Mouse (Mus musculus) embryonic facial prominence, embryonic 10.5 days (tissue): ENCODE measurements around the gene Trak1. TPM values are rescaled to one million over a fixed set of nuclear protein-coding genes. Genes with fewer than 3 reads are reported as not detected.

Experiments used
- DNase-seq: peaks from one replicate; pipeline ENCODE4 v3.0.0-alpha.2; 2017; ENCODE audit warnings: low spot score
- H3K27ac ChIP-seq: fragments of 300-500 bp; sonication (generic); replicated peaks from 2 replicates; pipeline ENCODE4 v1.5.1; 2016; ENCODE audit warnings: mild to moderate bottlenecking
- H3K27me3 ChIP-seq: fragments of 300-500 bp; sonication (generic); replicated peaks from 2 replicates; pipeline ENCODE4 v1.6.1; 2016; ENCODE audit warnings: low read depth, mild to moderate bottlenecking; ENCODE audit not compliant: poor library complexity, severe bottlenecking
- H3K36me3 ChIP-seq: fragments of 300-500 bp; sonication (generic); replicated peaks from 2 replicates; pipeline ENCODE4 v1.6.1; 2016; ENCODE audit warnings: mild to moderate bottlenecking, moderate library complexity
- H3K4me1 ChIP-seq: fragments of 300-500 bp; sonication (generic); 2 replicates; pipeline ENCODE4 v1.6.1; 2016
- H3K4me3 ChIP-seq: fragments of 300-500 bp; sonication (generic); 2 replicates; pipeline ENCODE4 v1.5.1; 2016; ENCODE audit warnings: mild to moderate bottlenecking, moderate library complexity
- H3K9me3 ChIP-seq: fragments of 300-500 bp; sonication (generic); 2 replicates; pipeline ENCODE4 v1.6.1; 2016; ENCODE audit warnings: mild to moderate bottlenecking
- WGBS: fragments of 180-500 bp; shearing (Covaris S2); methylation state at CpG from one replicate; pipeline ENCODE4 v1.1.7; 2016; 5-methylcytosine and 5-hydroxymethylcytosine counted together
- polyA plus RNA-seq: library from polyadenylated mRNA; unstranded; fragments of >200 nt; fragmentation: Nextera tagmentation; extraction: Ambion mirVana; gene quantifications from 2 replicates; pipeline ENCODE4 v1.2.1, GENCODE M21; 2016

The Trak1 gene
- polyA plus RNA-seq, 1 experiment from 2014 or later, result 14.1 TPM

DNA sequence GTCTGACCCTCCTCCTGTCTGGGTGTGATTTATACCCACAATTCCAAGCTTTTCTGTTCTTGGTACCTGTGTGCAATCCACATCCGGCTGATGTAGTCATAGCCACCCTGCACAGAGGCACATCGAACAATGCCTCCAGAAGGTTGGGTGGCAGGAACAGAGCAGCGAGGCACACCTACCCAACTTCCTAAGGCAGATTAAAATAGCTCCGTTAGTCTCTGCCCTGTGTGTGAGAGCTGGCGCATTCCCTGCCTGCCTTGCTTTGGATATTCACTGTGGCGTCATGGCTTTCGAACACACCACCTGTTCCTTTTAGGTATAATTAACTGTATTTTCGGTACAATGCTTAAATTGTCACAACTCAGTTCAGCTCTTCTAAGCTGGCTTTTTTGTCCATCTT lies 103.3 kb downstream of the Trak1 start:
- peaks cover 28% of the 10 kb centered on the region for H3K4me1 ChIP-seq
- no peaks in the 10 kb centered on the region for H3K27me3 ChIP-seq
- WGBS, result 87% methylated on average over 8 of the region's 8 CpGs
- H3K4me3 ChIP-seq, result no peak overlapping the region
- no peak overlapping the region for H3K27ac ChIP-seq
- 0 out of 2 replicates have a peak, but pooled peaks cover 5% of the 10 kb centered on the region for H3K36me3 ChIP-seq
- no peaks in the 10 kb centered on the region for H3K9me3 ChIP-seq
- DNase-seq, result no peak

GRCm38 (mm10) chr9:121403157-121403671 lies 105.9 kb downstream of the Trak1 start:
- DNase-seq, result peak; percentile 89
- Histone ChIP-seq H3K36me3 (no peaks in the 10 kb centered on the region), H3K27ac (peak overlapping the region; percentile 55), H3K4me1 (peaks cover 18% of the 10 kb centered on the region), H3K9me3 (no peaks in the 10 kb centered on the region), H3K27me3 (no peaks in the 10 kb centered on the region), H3K4me3 (peak overlapping the region; percentile 47)
- WGBS, result 24% methylated on average over 16 of the region's 16 CpGs

- Histone ChIP-seq H3K4me3 (peak overlapping the region; percentile 47), H3K27ac (peak overlapping the region; percentile 55), H3K27me3 (no peaks in the 10 kb centered on the region), H3K9me3 (no peaks in the 10 kb centered on the region), H3K4me1 (peaks cover 17% of the 10 kb centered on the region), H3K36me3 (no peaks in the 10 kb centered on the region)
- no peak for DNase-seq
- 74% methylated on average over 11 of the region's 11 CpGs for WGBS
Measured at GRCm38 (mm10) chr9:121403699-121404098, 106.4 kb downstream of the Trak1 start.

DNA sequence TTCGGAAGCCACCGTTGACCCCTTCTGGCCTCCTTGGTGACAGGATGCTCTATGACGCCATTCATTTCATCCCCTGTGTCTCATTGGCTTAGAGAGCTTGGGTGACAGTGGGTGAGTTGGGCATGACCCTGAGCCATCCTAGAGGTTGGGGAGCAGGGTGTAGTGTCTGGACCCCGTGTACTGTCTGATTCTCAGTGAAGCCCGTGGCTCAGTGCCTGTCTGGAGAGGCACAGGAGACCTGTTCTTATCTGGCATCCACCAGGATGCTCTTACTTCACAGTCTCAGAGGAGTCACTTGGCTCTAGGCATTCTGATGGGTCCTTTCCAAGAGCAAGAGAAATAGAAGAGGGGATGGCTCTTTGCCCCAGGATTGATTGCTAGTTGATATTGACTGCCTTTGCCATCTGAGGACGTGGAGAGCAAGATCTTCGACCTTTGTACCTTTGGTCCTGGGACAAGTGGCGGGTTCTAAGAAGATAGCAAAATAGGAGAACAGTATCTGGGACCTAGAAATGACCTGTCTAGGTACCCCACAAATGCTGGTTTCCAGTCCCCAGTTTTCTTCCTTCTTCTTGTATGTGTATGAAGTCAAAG lies 107.9 kb downstream of the Trak1 start:
- Histone ChIP-seq H3K27me3 (no peaks in the 10 kb centered on the region), H3K9me3 (no peaks in the 10 kb centered on the region), H3K36me3 (no peaks in the 10 kb centered on the region), H3K27ac (no peak overlapping the region), H3K4me1 (peaks cover 17% of the 10 kb centered on the region), H3K4me3 (no peak overlapping the region)
- 94% methylated on average over 8 of the region's 8 CpGs for WGBS
- no peak for DNase-seq

GRCm38 (mm10) chr9:121405792-121406191 lies 108.5 kb downstream of the Trak1 start:
- no peak for DNase-seq
- no peaks in the 10 kb centered on the region for H3K9me3 ChIP-seq
- 92% methylated on average over 4 of the region's 4 CpGs for WGBS
- H3K36me3 ChIP-seq, result no peaks in the 10 kb centered on the region
- no peak overlapping the region for H3K27ac ChIP-seq
- no peaks in the 10 kb centered on the region for H3K27me3 ChIP-seq
- H3K4me1 ChIP-seq, result peaks cover 17% of the 10 kb centered on the region
- no peak overlapping the region for H3K4me3 ChIP-seq

GRCm38 (mm10) chr9:121414237-121414636 lies 116.9 kb downstream of the Trak1 start:
- WGBS, result 93% methylated on average over 12 of the region's 12 CpGs
- Histone ChIP-seq H3K4me1 (no peaks in the 10 kb centered on the region), H3K27me3 (no peaks in the 10 kb centered on the region), H3K36me3 (peaks cover 4% of the 10 kb centered on the region; the same call in 1 of the 2 replicates), H3K9me3 (no peaks in the 10 kb centered on the region), H3K4me3 (no peak overlapping the region), H3K27ac (no peak overlapping the region)
- DNase-seq, result no peak

- 82% methylated on average over 19 of the region's 19 CpGs for WGBS
- Histone ChIP-seq H3K27ac (no peak overlapping the region), H3K36me3 (peaks cover 4% of the 10 kb centered on the region; the same call in 1 of the 2 replicates), H3K27me3 (no peaks in the 10 kb centered on the region), H3K4me1 (no peaks in the 10 kb centered on the region), H3K9me3 (no peaks in the 10 kb centered on the region), H3K4me3 (no peak overlapping the region)
- no peak for DNase-seq
Measured at GRCm38 (mm10) chr9:121415626-121416241, 118.4 kb downstream of the Trak1 start.

DNA sequence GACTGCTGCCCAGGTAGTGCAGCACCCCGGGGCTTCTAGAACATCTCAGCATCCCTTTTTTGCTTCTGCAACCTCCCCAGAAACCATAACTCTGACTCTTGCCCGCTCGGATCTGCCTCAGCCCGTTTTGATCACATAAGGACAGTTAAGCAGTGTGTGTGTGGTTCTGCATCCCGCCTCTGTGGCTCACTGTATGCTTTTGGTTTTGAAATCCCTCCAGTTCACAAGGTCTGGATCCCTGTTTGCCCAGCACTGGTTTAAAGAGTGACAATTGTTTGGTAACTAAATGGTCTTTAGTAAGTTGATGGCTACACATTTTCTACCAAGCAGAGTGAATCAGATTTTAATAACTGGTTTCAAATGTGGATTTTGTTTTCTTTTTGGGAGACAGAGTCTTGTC lies 119.2 kb downstream of the Trak1 start:
- no peak overlapping the region for H3K4me3 ChIP-seq
- WGBS, result 89% methylated on average over 5 of the region's 5 CpGs
- no peaks in the 10 kb centered on the region for H3K27me3 ChIP-seq
- peaks cover 4% of the 10 kb centered on the region; the same call in 1 of the 2 replicates for H3K36me3 ChIP-seq
- no peak for DNase-seq
- no peak overlapping the region for H3K27ac ChIP-seq
- H3K4me1 ChIP-seq, result no peaks in the 10 kb centered on the region
- no peaks in the 10 kb centered on the region for H3K9me3 ChIP-seq

GRCm38 (mm10) chr9:121416872-121417637 lies 119.8 kb downstream of the Trak1 start:
- no peaks in the 10 kb centered on the region for H3K27me3 ChIP-seq
- H3K4me3 ChIP-seq, result no peak overlapping the region
- no peak for DNase-seq
- no peak overlapping the region for H3K27ac ChIP-seq
- H3K36me3 ChIP-seq, result peaks cover 4% of the 10 kb centered on the region; the same call in 1 of the 2 replicates
- no peaks in the 10 kb centered on the region for H3K4me1 ChIP-seq
- H3K9me3 ChIP-seq, result no peaks in the 10 kb centered on the region
- WGBS, result 82% methylated on average over 7 of the region's 7 CpGs

- Histone ChIP-seq H3K4me3 (no peak overlapping the region), H3K9me3 (no peaks in the 10 kb centered on the region), H3K4me1 (no peaks in the 10 kb centered on the region), H3K36me3 (no peaks in the 10 kb centered on the region), H3K27ac (no peak overlapping the region), H3K27me3 (no peaks in the 10 kb centered on the region)
- 78% methylated on average over 3 of the region's 3 CpGs for WGBS
- no peak for DNase-seq
Measured at GRCm38 (mm10) chr9:121419011-121419410, 121.7 kb downstream of the Trak1 start.

DNA sequence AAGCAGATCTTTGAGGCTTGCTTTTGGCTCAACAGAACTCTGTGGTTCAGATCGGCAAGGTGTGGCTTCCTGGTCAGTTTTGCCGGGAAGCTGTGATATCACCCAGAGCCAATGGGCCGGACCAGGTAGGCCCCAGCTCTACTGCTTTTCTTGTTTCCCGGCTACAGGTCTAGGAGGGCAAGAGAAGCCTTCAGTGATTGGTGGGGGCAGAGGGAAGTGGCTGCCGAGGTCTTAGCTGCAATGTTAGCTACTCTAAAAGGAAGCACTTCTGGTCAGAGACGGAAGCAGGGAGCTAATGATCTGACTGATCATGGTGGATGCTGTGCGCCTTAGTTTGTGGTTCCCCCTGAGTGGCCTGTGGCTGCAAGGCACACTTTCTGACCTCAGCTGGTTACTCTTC lies 122.3 kb downstream of the Trak1 start:
- 79% methylated on average over 7 of the region's 7 CpGs for WGBS
- H3K9me3 ChIP-seq, result no peaks in the 10 kb centered on the region

GRCm38 (mm10) chr9:121420817-121421216 lies 123.5 kb downstream of the Trak1 start:
- H3K36me3 ChIP-seq, result no peaks in the 10 kb centered on the region
- DNase-seq, result no peak
- no peaks in the 10 kb centered on the region for H3K27me3 ChIP-seq
- no peaks in the 10 kb centered on the region for H3K9me3 ChIP-seq
- no peaks in the 10 kb centered on the region for H3K4me1 ChIP-seq
- 90% methylated on average over 6 of the region's 6 CpGs for WGBS
- H3K4me3 ChIP-seq, result no peak overlapping the region
- H3K27ac ChIP-seq, result no peak overlapping the region

More for the DNA sequence above, 122.3 kb downstream of the Trak1 start:
- Histone ChIP-seq H3K27me3 (no peaks in the 10 kb centered on the region), H3K4me1 (no peaks in the 10 kb centered on the region), H3K27ac (no peak overlapping the region), H3K4me3 (no peak overlapping the region), H3K36me3 (no peaks in the 10 kb centered on the region)
- no peak for DNase-seq
